Mouse (Mus musculus) CD4-positive helper T cell, adult 2 months (primary cell): Measurements from ENCODE around the gene Plscr4.

Source experiments
- DNase-seq: peaks from one replicate; pipeline ENCODE4 v3.0.0-alpha.2; 2012; ENCODE audit warnings: low read depth, missing footprints, low spot score

The Plscr4 gene

DNA sequence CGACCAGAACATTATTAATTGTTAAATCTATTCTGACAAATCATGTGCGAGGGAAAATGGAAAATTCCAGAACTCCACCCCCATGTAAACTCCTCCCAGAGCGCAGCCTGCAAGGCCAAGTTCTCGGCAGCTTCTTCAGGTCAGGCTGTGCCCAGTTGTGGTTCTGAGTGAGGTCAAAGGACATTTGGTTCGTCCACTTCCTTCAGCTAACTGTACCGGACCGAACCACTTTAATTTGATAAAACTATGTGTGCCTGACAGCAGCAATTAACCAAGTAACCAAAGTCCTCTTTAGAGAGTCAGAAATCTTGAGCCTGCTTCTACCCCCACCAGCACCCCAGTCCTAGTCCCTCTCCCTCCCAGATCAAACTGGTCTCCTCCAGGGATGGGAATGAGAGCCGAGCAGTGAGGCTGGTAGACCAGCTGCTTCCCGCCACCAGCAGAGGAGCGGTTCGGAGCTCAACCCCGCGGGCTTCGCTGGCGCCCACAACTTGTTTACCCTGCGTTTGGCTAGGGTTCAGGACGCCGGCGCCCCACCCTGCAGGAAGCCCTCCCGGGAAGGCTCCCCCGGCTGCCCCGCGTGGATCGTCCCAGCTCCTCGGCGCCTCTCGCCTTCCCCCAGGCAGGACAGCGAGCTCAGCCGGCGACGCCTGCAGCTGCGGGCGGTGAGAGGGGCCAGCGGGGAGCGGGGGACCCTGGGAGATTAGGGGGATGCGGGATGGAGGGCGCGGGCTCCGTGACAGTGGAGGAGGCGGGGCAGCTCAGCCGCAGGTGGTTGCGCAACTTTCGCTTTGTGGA is at the start of gene Plscr4:
Plscr4 (plus strand) TSS at position 113 of the 798 bp plus-strand sequence.
- peak; percentile 15 for DNase-seq

DNA sequence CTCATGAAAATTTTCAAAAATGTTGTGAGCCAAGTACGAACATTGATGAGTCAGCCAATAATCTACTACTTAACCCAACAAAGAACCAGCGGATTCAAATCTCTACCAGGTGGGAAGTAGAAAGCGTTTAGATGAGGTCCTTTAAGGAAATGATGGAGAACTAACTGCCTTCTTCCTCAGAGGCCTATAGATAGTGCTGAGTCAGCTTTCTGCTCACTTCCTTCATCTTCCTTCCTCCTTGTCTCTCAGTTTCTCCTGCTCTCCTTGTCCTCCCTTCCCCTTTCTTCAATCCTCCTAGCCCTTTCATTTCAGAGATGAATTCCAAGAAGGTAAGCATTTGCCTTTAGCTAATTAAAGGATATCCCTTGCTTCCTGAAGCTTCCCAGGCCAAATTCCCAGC is 46.9 kb upstream of the Plscr4 start:
- no peak for DNase-seq

DNA sequence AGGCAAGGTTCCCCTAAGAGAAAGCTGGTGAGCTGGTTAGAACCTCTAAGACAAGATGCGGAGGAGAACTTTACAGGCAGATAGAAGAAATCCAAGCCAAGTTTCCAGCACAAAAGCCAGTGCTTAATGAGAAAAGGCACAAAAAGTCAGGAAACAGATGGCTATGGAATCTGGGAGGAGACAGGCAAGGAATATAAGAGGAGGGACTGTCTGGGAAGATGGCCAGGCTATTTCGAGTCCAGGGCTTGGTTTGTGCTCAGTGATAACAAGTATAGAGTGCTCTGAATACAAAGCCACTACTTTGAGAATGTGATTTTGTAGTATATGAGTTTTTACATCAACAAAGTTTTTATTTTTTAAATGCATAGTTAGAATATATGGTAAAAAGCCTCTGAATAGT is 45.1 kb upstream of the Plscr4 start:
- no peak for DNase-seq

DNA sequence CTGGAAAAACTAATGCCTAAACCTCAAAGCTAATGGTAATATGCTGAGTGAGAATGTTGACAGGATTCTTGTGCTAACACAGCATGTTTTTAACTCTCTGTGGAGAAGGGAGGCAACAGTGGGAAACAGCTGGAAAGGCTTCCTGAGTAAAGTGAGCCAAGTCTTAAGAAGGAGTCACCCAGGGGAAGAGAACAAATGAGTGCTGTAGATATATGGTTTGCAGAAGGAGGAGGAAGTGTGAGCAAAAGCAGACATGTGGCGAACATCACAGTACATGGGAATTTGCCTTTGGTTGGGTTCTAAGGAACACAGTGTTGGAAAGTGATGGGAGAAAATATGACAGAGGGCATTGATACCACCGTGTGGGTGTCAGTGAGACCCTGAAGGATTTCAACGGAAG is 43.5 kb upstream of the Plscr4 start:
- DNase-seq: no peak

DNA sequence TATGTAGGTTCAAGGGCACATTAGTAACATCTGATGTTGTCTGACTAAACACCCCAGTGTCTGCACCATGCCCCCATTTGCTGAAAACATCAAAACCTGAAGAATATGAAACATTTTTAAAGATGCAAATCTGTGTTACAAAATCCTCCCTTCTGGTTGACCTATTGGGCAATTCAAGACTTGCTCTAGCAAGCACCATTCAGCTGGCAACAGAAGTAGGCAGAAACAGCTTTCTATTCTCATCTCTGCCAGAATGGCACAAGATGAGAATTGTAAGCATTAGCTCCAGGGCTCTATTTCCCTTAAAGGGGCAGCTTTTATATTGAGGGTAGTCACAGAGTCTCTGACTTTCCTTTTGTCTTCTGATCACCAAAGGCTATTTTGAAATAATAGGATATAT is 19.4 kb upstream of the Plscr4 start:
- no peak for DNase-seq

DNA sequence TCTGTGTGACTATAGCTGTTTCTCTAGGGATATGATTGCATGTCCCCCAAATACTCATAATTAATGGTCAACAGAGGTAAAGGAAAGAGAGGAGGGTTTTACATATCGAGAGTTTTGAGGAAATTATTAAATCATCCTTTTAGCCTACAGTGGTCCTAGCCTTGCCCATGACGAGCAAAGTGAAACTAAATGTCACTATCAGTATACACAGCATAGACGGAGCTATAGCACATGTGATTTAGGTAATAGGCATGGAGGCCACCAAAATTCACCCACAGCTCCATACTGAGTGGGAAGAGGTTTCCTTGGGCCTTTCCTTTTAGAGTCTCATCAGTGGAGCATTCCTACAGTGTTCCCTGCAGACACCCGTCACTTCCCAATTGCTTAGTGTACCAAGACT is 15.7 kb upstream of the Plscr4 start:
- DNase-seq: no peak

DNA sequence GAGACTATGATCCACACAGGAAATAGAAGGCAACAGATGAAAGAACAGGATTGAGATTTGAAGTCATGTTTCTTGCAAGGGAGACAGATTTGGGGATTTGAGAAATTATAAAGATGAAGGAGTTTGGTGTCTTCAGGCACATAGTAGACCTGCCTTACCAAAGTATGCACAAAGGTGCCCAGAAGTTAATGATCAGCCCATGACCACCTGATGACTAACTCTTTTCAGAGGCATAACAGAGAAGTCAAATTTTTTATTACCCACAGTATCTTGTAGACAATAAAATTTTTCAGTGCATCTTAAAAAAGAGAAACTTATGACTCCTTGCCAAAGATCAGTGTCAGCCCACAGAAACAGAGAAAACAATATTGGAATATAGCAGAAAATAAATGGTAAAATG is 12.6 kb upstream of the Plscr4 start:
- no peak for DNase-seq

DNA sequence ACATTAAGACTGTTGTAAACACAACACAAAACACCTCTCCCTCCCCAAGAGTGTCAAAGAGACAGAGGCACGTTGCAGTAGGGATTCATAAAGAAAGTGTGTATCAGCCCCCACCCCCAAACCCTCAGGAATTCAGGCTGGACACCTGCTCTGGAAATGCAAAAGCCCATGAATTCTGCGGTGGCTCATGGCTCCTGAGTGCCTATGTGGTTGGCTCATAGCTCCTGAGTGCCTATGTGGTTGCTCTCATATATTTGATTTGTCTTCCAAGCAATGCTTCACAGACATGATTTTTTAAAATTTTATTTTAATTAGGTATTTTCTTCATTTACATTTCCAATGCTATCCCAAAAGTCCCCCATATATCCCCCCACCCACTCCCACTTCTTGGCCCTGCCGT is 568 bp upstream of the Plscr4 start:
- no peak for DNase-seq

DNA sequence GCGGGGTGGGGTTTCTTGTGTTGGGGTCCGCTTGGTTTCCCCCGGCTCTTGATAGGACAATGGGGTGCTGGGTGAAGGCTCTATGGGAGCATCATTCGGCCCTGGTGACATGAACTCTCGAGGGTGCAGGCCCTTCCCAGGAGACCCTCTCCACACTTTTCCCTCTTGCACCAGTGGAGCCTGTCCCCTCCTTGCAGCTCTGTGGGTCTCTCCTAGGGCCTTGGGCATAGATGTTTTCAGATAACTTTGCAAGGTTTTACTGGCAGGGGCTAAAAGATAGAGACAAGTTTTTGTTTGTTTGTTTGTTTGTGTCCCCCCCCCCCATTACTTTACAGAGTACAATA is 858 bp downstream of the Plscr4 start:
- DNase-seq: no peak

DNA sequence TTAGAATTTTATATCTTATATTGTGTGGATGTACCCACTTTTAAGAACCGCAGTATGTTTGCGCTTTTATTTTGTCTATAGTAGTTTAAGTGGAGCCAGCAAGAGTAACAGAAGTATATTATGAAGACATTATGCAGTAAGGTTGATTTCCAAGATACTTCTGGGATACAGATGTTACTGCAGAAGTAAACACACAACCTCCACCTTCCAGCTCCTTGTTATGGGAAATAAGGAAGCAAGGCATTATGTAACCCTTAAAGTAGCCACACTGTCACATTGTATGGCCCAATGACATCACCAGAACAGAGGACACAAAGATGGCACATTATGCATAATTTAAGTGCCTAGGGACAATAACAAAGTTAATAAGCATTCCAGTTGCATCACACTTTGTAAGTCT is 1.2 kb downstream of the Plscr4 start:
- DNase-seq: no peak

DNA sequence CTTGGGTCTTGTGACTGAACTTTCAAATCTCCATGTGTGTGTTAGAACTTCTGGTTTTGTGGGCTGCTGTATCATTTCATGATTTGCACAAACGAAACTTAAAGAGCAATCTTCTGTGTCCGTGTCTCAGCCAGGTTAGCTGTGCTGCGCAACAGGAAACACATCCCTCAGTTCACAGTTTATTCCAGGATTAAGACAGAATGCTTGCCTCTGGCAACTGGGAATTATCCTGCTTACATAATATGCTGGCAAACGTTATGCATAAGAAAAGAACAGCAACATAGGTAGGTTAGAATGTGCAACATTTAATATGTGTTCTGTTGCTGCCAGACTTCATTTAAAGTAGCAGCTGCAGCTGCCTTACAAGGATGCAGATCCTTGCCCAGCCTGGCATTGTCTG is 10.6 kb downstream of the Plscr4 start:
- no peak for DNase-seq

DNA sequence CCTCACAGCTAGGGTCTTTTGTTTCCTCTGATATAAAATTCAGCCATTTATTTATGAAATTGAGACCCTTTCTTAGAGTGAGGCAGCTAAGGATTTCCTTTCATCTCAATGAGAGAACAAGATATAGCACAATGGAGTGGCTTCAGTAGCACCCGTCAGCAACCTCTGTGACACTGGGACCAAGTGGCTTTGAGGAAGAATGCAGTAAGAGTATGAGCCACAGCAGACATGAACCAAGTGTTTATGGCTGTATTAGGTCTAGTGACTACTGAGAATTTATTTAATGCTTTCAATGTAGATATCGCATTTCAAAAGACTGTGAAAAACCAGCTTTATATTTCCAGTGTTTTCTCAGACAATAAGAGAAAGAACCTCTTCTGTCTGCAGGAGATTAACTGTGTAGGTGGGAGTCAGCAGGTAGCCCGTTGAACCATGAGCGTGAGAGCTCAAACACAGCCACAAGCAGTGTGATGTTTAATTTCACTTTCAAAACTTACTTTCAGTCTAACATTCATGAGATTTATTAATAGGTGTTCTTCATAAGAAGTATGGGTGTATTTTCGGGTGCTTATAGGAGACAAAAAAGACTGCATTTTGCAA is 15.2 kb downstream of the Plscr4 start:
- no peak for DNase-seq

DNA sequence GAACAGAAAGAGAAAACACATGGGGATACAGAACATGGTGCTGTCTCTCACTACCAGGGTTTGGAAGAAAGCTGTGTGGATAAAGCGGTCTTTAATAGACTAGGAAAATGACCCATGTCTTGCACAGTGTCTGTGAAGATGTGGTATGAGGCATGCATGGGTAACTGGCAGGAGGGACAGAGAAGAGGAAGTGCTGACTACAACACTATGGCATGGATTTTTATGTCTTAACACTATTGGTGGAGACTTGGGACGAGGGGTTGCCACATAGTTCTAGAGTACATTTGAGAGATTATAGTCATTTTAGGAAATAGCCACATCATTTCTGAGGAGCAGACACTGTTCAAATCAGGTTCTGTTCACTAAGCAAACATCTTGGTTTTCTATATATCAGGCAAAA is 16.0 kb downstream of the Plscr4 start:
- no peak for DNase-seq

DNA sequence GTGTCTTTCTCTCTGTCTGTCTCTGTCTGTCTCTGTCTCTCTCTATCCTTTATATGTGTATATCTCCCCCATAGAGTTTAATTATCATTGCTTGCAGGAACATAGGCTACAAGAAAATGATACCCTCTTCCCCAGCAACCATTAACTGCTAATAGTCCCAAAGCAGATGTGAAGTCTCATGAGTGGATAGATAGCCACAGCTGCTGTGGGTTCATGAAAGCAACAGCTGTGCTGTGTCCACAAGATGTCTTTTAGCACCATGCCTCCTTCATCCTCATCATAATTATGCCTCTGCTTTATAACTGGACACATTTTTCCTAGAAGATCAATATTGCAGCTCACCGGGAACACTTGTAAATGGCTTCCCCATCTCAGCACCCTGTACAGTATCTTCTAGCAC is 17.1 kb downstream of the Plscr4 start:
- no peak for DNase-seq

DNA sequence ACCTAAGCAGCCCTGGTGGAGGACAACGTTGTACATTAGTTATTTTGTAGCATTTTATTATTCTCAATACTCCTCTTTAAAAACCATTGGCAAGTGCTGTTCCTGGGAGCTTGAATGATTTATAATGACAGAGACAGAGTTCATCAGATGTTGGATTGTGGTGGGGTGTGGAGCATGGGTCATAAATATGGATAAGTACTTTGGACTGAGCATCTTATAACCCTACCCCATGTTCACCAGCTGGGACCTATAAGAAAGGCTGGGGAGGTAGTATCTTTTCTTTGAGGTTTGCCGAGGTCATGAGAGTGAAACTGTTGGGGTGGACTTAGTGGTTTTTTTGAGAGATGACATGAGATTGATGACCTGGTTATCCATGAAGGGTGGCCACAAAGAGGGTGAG is 24.5 kb downstream of the Plscr4 start:
- DNase-seq: no peak

DNA sequence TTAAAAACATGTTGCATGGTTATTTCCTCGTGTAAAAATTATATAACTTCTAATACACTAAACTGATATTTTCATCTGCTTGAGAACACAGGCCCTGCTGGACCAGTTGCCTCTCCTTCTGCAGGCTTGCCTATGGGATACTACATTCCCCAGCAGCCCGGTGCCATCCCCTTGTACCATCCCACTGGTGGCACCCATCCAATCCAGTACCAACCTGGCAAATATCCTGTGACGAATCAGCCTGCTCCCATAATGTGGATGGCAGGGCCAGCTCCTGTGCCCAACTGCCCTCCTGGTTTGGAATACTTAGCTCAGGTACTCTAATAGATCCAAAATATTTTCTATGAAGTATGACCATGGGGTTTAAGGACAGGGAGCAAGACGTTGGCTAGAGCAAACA is 25.4 kb downstream of the Plscr4 start:
- DNase-seq: no peak

DNA sequence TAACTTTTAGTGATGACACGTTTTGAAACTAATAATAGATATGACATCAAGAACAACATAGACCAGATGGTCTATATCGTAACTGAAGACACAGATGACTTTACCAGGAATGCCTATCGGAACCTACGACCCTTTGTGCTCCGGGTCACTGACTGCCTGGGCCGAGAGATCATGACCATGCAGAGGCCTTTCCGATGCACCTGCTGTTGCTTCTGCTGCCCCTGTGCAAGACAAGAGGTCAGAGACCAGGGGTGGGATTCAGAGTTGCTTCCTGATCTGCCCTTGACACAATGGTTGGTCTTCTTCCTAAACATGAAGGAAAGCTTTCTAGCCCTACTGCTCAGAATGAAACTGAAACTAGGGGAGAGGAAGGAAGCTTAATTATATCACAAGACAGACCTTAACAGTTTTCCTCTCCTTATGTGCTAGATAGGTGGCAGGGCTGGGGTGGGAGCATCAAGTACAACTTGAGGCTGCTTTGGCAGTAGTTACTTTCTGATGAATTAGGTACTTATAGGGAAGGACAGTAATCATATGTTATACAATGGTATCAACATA is 27.6 kb downstream of the Plscr4 start:
- no peak for DNase-seq

DNA sequence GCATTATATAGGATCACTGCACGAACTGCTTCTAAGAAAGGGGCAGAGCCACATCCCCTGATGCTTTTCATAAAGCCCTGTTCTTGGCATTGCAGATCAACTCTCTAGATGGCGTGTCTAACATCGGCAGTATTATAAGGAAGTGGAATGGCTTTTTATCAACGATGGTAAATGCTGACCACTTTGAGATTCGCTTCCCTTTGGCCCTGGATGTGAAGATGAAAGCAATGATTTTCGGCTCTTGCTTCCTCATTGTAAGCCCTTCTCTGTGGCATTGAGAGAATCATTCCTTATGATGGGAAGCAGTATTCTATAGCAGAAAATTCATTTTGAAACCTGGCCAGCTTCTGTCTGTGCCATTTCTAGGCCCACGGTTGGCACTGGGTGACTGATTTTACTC is 32.7 kb downstream of the Plscr4 start:
- no peak for DNase-seq

DNA sequence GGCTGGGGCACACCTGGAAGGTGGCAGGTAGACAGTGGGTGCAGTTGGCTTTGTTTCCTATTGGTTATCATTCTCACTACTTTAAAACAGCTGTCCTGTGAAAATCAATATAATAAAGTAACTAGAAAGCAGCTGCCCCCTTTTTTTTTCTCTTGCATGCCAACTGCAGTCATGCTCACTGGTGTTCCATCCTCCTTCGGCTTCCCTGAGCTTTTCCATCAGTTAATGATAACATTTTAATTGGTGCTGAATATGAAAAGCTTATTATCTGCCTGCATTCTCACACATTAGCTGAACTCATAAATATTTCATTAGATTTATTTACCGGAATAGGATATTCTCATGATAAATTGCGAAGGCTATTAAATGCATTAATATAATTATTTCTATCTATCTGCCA is 33.1 kb downstream of the Plscr4 start:
- DNase-seq: no peak

DNA sequence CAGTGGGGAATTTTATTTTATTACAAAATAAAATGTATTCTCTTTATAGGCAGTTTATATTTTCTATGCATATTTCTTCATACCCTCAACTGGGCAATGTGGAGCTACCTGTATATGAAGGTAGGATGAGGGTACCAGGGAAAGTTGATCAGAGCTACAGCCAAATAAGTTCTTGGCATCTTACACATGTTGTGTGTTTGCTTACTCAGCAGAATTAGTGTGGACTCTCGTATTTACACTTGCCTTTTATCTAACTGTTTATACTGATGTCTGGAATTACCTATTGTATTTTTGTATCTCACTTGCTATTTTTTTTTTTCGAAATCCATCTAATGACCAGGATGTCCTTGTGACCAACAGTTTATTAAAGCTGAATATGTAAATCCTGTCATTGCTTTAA is 34.1 kb downstream of the Plscr4 start:
- no peak for DNase-seq

DNA sequence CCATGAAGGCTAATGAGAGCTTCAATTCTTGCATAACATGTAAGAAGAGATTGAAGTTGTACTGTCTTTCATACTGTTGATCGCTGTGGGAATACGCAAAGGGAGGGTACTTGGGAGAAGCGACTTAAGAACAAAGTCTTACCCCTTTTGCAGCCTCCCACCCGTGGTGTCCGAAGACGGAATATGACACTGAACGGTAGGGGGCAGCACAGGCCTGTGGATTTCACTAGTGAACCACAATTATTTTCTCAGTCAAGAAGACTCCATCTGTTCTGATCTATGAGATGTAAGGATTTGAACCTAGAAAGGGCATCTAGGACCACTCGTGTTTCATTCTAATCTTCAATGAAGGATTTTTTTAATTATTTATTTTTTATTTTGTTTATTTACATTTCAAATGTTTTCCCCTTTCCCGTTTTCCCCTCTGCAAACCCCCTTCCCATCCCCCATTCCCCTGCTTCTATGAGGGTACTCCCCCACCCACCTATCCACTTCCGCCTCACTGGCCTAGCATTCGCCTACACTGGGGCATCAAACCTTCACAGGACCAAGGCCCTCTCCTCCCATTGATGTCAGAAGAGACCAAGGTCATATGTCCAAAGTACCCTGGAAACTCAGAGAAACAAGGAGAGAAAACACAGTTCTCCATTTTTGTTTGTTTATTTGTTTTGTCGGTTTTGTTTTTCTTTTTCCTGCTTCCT is 42.7 kb downstream of the Plscr4 start:
- DNase-seq: peak; percentile 38

DNA sequence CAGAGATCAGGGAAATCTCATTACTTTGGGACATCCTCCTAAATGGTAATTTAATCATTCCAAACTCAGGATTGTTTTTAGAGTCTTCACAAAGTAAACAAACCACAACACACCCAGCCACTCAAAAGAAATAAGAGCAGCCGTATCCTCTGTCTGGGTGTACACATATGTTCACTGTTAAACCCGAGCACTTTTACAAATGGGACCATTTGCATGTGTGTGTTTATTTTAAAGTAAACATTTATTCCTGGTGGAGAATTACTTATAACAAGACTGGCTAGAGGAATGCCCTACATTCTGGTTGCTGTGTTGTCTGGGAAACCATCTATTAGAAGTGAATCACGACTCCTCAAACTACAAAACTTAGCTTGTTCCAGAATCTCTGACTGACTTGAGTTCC is 47.1 kb downstream of the Plscr4 start:
- no peak for DNase-seq

DNA sequence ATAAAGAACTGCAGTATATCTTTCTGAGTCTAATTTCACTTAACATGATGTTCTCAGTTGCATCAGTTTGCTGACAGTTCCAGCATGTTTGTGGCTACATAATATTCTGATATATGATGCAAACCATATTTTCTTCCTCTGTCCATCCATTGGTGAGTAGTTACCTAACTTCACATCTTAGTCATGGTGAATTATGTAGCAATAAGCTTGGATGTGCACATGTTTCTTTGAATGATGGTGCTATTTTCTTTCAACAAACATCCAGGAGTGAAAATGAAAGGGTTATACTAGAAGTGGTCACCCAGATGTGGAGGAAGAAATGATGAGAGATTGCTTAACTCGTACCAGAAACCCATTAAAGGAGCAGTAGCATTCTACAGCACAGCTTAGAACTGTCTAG is 47.7 kb downstream of the Plscr4 start:
- no peak for DNase-seq
